Mouse (Mus musculus): Measurements from ENCODE around the gene Ccdc117. TPM values are rescaled to one million over a fixed set of nuclear protein-coding genes. Genes with fewer than 3 reads are reported as not detected.
"Not testable (repeated sequence)": the region's sequence is repeated elsewhere in the genome, so short reads cannot be mapped to it uniquely, and the experiment has no call there.

The Ccdc117 gene
- polyA plus RNA-seq, 1 experiment from 2014 or later = 24.6 TPM

DNA sequence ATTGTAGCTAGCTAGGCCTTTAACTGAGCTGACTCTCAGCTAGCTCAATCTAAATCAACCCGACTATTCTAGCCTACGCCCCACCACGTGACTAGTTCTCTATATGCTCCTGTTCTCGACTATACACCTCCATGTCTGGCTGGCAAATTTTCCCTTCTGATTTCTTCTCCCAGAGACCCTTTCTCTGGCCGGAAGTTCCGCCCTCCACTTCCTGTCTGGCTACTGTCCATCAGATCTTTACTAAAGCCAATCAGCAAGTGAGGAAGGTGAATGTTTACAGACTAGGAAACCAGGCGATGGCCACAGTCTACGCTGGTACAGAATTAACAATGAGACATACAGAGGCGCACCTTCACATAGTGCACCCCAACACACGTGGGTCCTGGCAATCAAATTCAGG is 52.6 kb downstream of the Ccdc117 start:
- not testable (repeated sequence) for ATAC-seq (replicated peaks; ENCODE audit: low FRiP score); H3K9me3 ChIP-seq (ENCODE audit: control insufficient read depth, low read length); H3K36me3 ChIP-seq (ENCODE audit: control insufficient read depth, insufficient read depth, low read length); DNase-seq (ENCODE audit: low spot score); H3K4me3 ChIP-seq (ENCODE audit: low read depth, low read length); H3K27ac ChIP-seq (ENCODE audit: low read depth, low read length); H3K4me1 ChIP-seq (replicated peaks; ENCODE audit: control insufficient read depth, insufficient read depth, low read length); H3K4me2 ChIP-seq; H3K9ac ChIP-seq (ENCODE audit: low read depth, low read length); H3K27me3 ChIP-seq (replicated peaks; ENCODE audit: control insufficient read depth, insufficient read depth, low read length)
- WGBS = 82% methylated on average over 10 of the region's 10 CpGs

- Histone ChIP-seq H3K4me1 (replicated peaks; ENCODE audit: control insufficient read depth, insufficient read depth, low read length) (no peaks in the 10 kb centered on the region), H3K27ac (ENCODE audit: low read depth, low read length) (peak overlapping the region; percentile 8; the same call in 1 of the 2 replicates), H3K9me3 (ENCODE audit: control insufficient read depth, low read length) (no peaks in the 10 kb centered on the region), H3K27me3 (replicated peaks; ENCODE audit: control insufficient read depth, insufficient read depth, low read length) (no peaks in the 10 kb centered on the region), H3K36me3 (ENCODE audit: control insufficient read depth, insufficient read depth, low read length) (no peaks in the 10 kb centered on the region), H3K4me2 (peak overlapping the region; percentile 70), H3K9ac (ENCODE audit: low read depth, low read length) (peak overlapping the region; percentile 65), H3K4me3 (ENCODE audit: low read depth, low read length) (peak overlapping the region; percentile 51)
- DNase-seq (ENCODE audit: low spot score) (peak; percentile 82), ATAC-seq (replicated peaks; ENCODE audit: low FRiP score) (peak; percentile 79)
- WGBS = 11% methylated on average over 15 of the region's 15 CpGs
Observed at GRCm38 (mm10) chr11:5485193-5486011, 56.6 kb downstream of the Ccdc117 start.

DNA sequence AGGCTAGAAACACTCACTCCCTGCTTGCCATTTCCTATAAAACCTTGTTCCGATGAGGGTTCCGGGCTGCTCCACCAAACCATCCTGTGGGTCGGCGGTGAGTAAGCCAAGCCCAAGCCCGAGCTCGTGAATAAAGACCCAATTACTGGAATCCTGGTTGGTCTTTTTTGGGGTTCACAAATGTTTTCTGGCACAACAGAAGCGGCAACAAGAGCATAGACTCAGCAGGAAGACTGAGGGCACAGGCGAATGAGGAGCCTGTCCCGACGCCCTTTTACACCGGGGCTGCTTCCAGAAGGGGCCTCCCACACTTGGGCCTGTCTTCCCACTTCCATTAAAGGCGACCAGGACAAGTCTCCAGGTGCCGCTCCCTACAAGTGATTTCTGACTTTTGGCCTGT is 59.4 kb downstream of the Ccdc117 start:
- no peak for DNase-seq (ENCODE audit: low spot score)
- no peaks in the 10 kb centered on the region for H3K4me1 ChIP-seq (replicated peaks; ENCODE audit: control insufficient read depth, insufficient read depth, low read length)
- H3K4me2 ChIP-seq = no peak overlapping the region
- H3K9ac ChIP-seq (ENCODE audit: low read depth, low read length) = no peak overlapping the region
- H3K27me3 ChIP-seq (replicated peaks; ENCODE audit: control insufficient read depth, insufficient read depth, low read length) = no peaks in the 10 kb centered on the region
- no peak overlapping the region for H3K4me3 ChIP-seq (ENCODE audit: low read depth, low read length)
- no peak overlapping the region for H3K27ac ChIP-seq (ENCODE audit: low read depth, low read length)
- no peak for ATAC-seq (replicated peaks; ENCODE audit: low FRiP score)
- WGBS = 81% methylated on average over 13 of the region's 13 CpGs
- no peaks in the 10 kb centered on the region for H3K36me3 ChIP-seq (ENCODE audit: control insufficient read depth, insufficient read depth, low read length)
- H3K9me3 ChIP-seq (ENCODE audit: control insufficient read depth, low read length) = no peaks in the 10 kb centered on the region

Other genes starting within 250 kb of the Ccdc117 start
- gene Znrf3, start 97.3 kb downstream of the Ccdc117 start, polyA plus RNA-seq (2014; fragmentation: Nextera tagmentation; extraction: Ambion mirVana) = 9.0 and 9.1 TPM in 2 replicates
- gene Xbp1, start 21.5 kb downstream of the Ccdc117 start, polyA plus RNA-seq (2014; fragmentation: Nextera tagmentation; extraction: Ambion mirVana) = 149 TPM in 2 replicates
- gene Ankrd36, start 27.5 kb upstream of the Ccdc117 start, polyA plus RNA-seq (2014; fragmentation: Nextera tagmentation; extraction: Ambion mirVana) = 0.73 and 0.82 TPM in 2 replicates
- 203 and 204 TPM in 2 replicates for gene Mrps24, start 173.5 kb upstream of the Ccdc117 start, polyA plus RNA-seq (2014; fragmentation: Nextera tagmentation; extraction: Ambion mirVana)
- 17.0 and 17.1 TPM in 2 replicates for gene Urgcp, start 220.2 kb upstream of the Ccdc117 start, polyA plus RNA-seq (2014; fragmentation: Nextera tagmentation; extraction: Ambion mirVana)
- gene Dbnl, start 246.3 kb upstream of the Ccdc117 start, polyA plus RNA-seq (2014; fragmentation: Nextera tagmentation; extraction: Ambion mirVana) = 104 and 110 TPM in 2 replicates